Mouse (Mus musculus): ENCODE measurements at regions not wholly inside any gene's neighbourhood (a gene's known extent, or its start where the extent isn't known, plus 50 kb on each side); places are given as distances from the start of the nearest gene placed in this dataset.

GRCm38 (mm10) chr9:61164501-61165251 is 207.5 kb upstream of the Tle3 start:
- Histone ChIP-seq H3K4me1 (replicated peaks) (peaks cover 16% of the 10 kb centered on the region), H3K9ac (no peak overlapping the region; the same call in 1 of the 2 replicates), H3K27me3 (replicated peaks) (peaks cover 18% of the 10 kb centered on the region; the same call in 1 of the 2 replicates), H3K4me3 (no peak overlapping the region), H3K27ac (ENCODE audit: poor library complexity, severe bottlenecking) (0 out of 2 replicates have a peak overlapping the region, but pooled peaks have one; percentile 2), H3K36me3 (no peaks in the 10 kb centered on the region), H3K4me2 (no peak overlapping the region), H3K9me3 (replicated peaks) (no peaks in the 10 kb centered on the region)
- 45% methylated on average over 11 of the region's 11 CpGs for WGBS
- 0 out of 2 replicates have a peak, but pooled peaks have one; percentile 45 for ATAC-seq (ENCODE audit: insufficient number of reproducible peaks, low FRiP score)

- Histone ChIP-seq H3K4me3 (no peak overlapping the region), H3K36me3 (no peaks in the 10 kb centered on the region), H3K9ac (no peak overlapping the region), H3K9me3 (replicated peaks) (no peaks in the 10 kb centered on the region), H3K27ac (ENCODE audit: poor library complexity, severe bottlenecking) (no peak overlapping the region), H3K4me1 (replicated peaks) (peaks cover 16% of the 10 kb centered on the region), H3K27me3 (replicated peaks) (peaks cover 28% of the 10 kb centered on the region), H3K4me2 (no peak overlapping the region)
- 37% methylated on average over 2 of the region's 2 CpGs for WGBS
- ATAC-seq (ENCODE audit: insufficient number of reproducible peaks, low FRiP score): no peak
Measured at GRCm38 (mm10) chr9:61166115-61166514, 206.1 kb upstream of the Tle3 start.

GRCm38 (mm10) chr9:61167097-61167842 is 204.9 kb upstream of the Tle3 start:
- Histone ChIP-seq H3K9ac (no peak overlapping the region), H3K27me3 (replicated peaks) (peaks cover 26% of the 10 kb centered on the region), H3K27ac (ENCODE audit: poor library complexity, severe bottlenecking) (no peak overlapping the region), H3K4me2 (no peak overlapping the region), H3K9me3 (replicated peaks) (no peaks in the 10 kb centered on the region), H3K36me3 (no peaks in the 10 kb centered on the region), H3K4me1 (replicated peaks) (peaks cover 16% of the 10 kb centered on the region), H3K4me3 (no peak overlapping the region)
- 64% methylated on average over 11 of the region's 11 CpGs for WGBS
- no peak for ATAC-seq (ENCODE audit: insufficient number of reproducible peaks, low FRiP score)

GRCm38 (mm10) chr9:61168931-61169330 is 203.2 kb upstream of the Tle3 start:
- no peak overlapping the region for H3K27ac ChIP-seq (ENCODE audit: poor library complexity, severe bottlenecking)
- 78% methylated on average over 7 of the region's 7 CpGs for WGBS

DNA sequence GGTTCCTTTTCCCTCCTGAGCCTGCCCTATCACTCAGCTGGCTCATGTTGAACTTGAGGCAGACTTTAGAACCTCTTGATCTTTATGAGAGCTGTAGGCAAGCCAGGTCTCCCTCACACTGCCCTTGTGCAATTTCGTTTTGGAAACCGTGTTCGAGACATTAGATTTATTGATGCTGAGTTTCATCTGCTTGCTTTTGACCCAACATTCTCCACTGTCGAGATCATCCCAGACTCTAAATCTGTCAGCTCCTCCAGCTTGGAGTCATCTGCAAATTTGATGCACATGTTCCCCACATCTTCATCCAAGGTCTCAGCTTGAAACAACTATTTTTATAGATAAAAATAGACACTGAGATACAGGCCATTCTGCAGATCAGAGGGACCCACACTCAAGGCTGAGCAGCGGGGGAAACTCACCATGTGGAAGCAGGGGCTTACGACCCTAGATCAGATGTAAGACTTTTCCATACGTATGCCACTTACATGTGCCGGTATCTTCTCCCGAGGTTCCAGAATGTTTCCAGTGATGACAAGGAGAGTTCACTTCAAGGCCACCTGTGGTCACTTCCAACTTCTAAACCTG is 202.6 kb upstream of the Tle3 start:
- 80% methylated on average over 9 of the region's 9 CpGs for WGBS
- Histone ChIP-seq H3K36me3 (no peaks in the 10 kb centered on the region), H3K4me1 (replicated peaks) (peaks cover 12% of the 10 kb centered on the region), H3K4me3 (no peak overlapping the region), H3K4me2 (no peak overlapping the region), H3K27me3 (replicated peaks) (peaks cover 23% of the 10 kb centered on the region), H3K27ac (ENCODE audit: poor library complexity, severe bottlenecking) (no peak overlapping the region), H3K9ac (no peak overlapping the region), H3K9me3 (replicated peaks) (no peaks in the 10 kb centered on the region)
- no peak for ATAC-seq (ENCODE audit: insufficient number of reproducible peaks, low FRiP score)

More at GRCm38 (mm10) chr9:61168931-61169330, 203.2 kb upstream of the Tle3 start:
- H3K4me2 ChIP-seq: no peak overlapping the region
- H3K27me3 ChIP-seq (replicated peaks): peaks cover 18% of the 10 kb centered on the region
- H3K4me3 ChIP-seq: no peak overlapping the region
- H3K9me3 ChIP-seq (replicated peaks): no peaks in the 10 kb centered on the region
- peaks cover 16% of the 10 kb centered on the region for H3K4me1 ChIP-seq (replicated peaks)
- ATAC-seq (ENCODE audit: insufficient number of reproducible peaks, low FRiP score): no peak
- no peak overlapping the region for H3K9ac ChIP-seq
- H3K36me3 ChIP-seq: no peaks in the 10 kb centered on the region

DNA sequence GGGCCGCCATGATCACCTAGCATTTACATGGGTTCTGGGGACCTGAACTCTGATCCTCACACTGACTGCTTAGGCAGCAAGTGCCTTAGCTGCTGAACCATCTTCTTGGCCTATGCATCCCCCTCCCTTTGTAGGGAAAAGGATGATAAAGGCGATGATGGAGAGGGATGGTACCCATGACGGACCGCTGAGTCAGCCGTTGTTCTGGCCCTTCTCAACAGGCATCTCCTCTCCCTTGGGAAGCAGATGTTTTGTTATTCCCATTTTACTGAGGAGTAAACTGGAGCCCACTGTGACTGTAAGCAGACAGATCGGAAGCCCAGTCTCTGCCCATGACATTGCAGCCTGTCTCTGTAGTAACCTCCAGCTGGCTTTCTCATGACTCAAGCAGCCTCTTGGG is 201.2 kb upstream of the Tle3 start:
- 89% methylated on average over 6 of the region's 6 CpGs for WGBS
- peaks cover 5% of the 10 kb centered on the region; the same call in 1 of the 2 replicates for H3K4me1 ChIP-seq (replicated peaks)
- peaks cover 32% of the 10 kb centered on the region for H3K27me3 ChIP-seq (replicated peaks)
- no peak overlapping the region for H3K27ac ChIP-seq (ENCODE audit: poor library complexity, severe bottlenecking)
- no peak for ATAC-seq (ENCODE audit: insufficient number of reproducible peaks, low FRiP score)
- H3K36me3 ChIP-seq: no peaks in the 10 kb centered on the region
- H3K4me3 ChIP-seq: no peak overlapping the region
- H3K9ac ChIP-seq: no peak overlapping the region
- H3K4me2 ChIP-seq: no peak overlapping the region
- H3K9me3 ChIP-seq (replicated peaks): no peaks in the 10 kb centered on the region

- Histone ChIP-seq H3K27me3 (replicated peaks) (peaks cover 43% of the 10 kb centered on the region), H3K27ac (ENCODE audit: poor library complexity, severe bottlenecking) (no peak overlapping the region), H3K4me2 (no peak overlapping the region), H3K36me3 (no peaks in the 10 kb centered on the region), H3K4me3 (no peak overlapping the region), H3K9ac (no peak overlapping the region), H3K4me1 (replicated peaks) (peaks cover 9% of the 10 kb centered on the region; the same call in 1 of the 2 replicates), H3K9me3 (replicated peaks) (no peaks in the 10 kb centered on the region)
- no peak for ATAC-seq (ENCODE audit: insufficient number of reproducible peaks, low FRiP score)
Measured at GRCm38 (mm10) chr9:61172421-61172820, 199.7 kb upstream of the Tle3 start.

DNA sequence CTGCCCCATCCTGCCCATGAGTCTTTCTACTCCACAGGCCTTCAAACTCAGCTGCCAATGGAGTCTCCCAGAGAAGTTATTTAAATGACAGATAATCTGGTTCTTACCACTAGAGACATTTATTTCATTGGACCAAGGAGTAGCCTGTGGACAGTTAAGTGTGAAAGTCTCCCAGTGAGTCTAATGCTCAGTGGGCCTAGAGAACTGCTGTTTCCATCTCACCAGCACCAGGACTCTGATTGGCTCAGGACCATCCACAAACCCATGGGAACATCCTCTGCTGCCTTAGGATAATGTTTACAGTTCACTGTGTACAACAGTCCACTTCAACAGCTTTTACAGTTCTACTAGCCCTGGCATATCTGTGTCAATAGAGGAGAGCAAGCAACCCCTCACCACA is 198.6 kb upstream of the Tle3 start:
- H3K4me2 ChIP-seq: no peak overlapping the region
- H3K36me3 ChIP-seq: no peaks in the 10 kb centered on the region
- H3K27ac ChIP-seq (ENCODE audit: poor library complexity, severe bottlenecking): no peak overlapping the region
- H3K9me3 ChIP-seq (replicated peaks): no peaks in the 10 kb centered on the region
- no peak overlapping the region for H3K4me3 ChIP-seq
- peaks cover 46% of the 10 kb centered on the region for H3K27me3 ChIP-seq (replicated peaks)
- H3K4me1 ChIP-seq (replicated peaks): peaks cover 9% of the 10 kb centered on the region; the same call in 1 of the 2 replicates
- no peak for ATAC-seq (ENCODE audit: insufficient number of reproducible peaks, low FRiP score)
- no peak overlapping the region for H3K9ac ChIP-seq

- H3K4me1 ChIP-seq (replicated peaks): peaks cover 9% of the 10 kb centered on the region; the same call in 1 of the 2 replicates
- no peak overlapping the region for H3K27ac ChIP-seq (ENCODE audit: poor library complexity, severe bottlenecking)
- H3K36me3 ChIP-seq: no peaks in the 10 kb centered on the region
- H3K4me2 ChIP-seq: no peak overlapping the region
- no peak overlapping the region for H3K4me3 ChIP-seq
- H3K9ac ChIP-seq: no peak overlapping the region
- H3K9me3 ChIP-seq (replicated peaks): no peaks in the 10 kb centered on the region
- 83% methylated on average over 2 of the region's 2 CpGs for WGBS
- peaks cover 53% of the 10 kb centered on the region for H3K27me3 ChIP-seq (replicated peaks)
- ATAC-seq (ENCODE audit: insufficient number of reproducible peaks, low FRiP score): no peak
Measured at GRCm38 (mm10) chr9:61175381-61175780, 196.8 kb upstream of the Tle3 start.

DNA sequence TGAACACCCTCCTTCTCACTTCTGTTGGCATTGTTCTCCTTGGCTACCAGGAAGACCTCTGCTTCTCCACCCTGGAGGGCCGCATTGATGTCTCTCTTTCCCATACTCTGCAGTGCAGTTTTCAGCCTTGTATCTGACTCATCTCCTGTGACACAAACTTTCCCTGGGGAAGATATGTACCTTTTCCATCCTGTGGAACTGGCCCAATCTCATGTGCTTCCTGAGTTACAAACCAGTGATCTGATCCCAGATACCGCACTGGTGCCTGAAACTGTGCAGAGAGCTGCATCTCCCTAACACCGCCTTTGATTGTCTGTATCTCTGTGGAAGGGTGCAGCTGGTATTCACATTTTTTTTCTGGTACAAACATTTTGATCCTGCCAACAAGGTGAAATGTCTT is 195.3 kb upstream of the Tle3 start:
- Histone ChIP-seq H3K4me2 (no peak overlapping the region), H3K27ac (ENCODE audit: poor library complexity, severe bottlenecking) (no peak overlapping the region), H3K9ac (no peak overlapping the region), H3K36me3 (no peaks in the 10 kb centered on the region), H3K9me3 (replicated peaks) (no peaks in the 10 kb centered on the region), H3K4me3 (no peak overlapping the region), H3K4me1 (replicated peaks) (peaks cover 9% of the 10 kb centered on the region; the same call in 1 of the 2 replicates), H3K27me3 (replicated peaks) (peaks cover 47% of the 10 kb centered on the region)
- WGBS: 84% methylated on average over 3 of the region's 3 CpGs
- no peak for ATAC-seq (ENCODE audit: insufficient number of reproducible peaks, low FRiP score)

Data from heart, embryonic 12.5 days (tissue).